ENCODE assay signal across 16 mouse cellular contexts in the genomic region with DNA sequence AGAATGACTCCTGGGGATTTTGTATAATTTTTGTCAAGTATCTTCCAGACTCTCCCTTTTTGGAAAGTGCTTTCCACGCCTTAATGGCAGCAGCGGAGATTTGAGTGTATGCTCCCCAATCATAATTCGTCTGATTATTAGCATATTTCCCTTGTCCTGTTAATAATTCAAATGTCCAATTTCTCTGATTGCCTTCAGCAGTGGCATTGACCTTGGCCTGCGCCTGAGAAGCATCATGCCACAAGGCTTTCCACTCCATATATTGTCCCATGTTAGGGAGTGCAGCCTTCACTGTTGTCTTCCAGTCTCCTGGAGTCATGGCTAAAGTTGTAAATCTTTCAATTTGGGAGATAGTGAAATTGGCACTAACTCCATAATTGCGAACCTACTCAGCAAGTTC. TPM values are rescaled to one million over a fixed set of nuclear protein-coding genes. Genes with fewer than 3 reads are reported as not detected.
"Had no signal": no experiment of that assay in that cellular context is flagged by ENCODE, and none has a peak within 500 bp of the region (broad histone marks: within the 10 kb centered on the region; RNA-seq: fewer than 3 reads in every experiment).

No protein-coding gene starts in this region.

RNA-seq across cellular contexts. Expression of gene Olfr161, which starts 40.5 kb away (rescaled TPM):
- total RNA-seq: megakaryocyte progenitor cell, adult 5-6 weeks had no signal
- polyA plus RNA-seq: lung, adult 2 months; lung, embryonic 15.5 days; lung, postnatal 0 days; macrophage; midbrain, embryonic 11.5 days; midbrain, embryonic 13.5 days; midbrain, embryonic 16.5 days; myocyte; neural tube, embryonic 11.5 days; neural tube, embryonic 13.5 days; neural tube, embryonic 15.5 days; small intestine, adult 2 months; stomach, embryonic 14.5 days; stomach, embryonic 16.5 days; thymus, postnatal 0 days had no signal
